Mouse (Mus musculus): Measurements from ENCODE around the gene Rbfox2. TPM values are rescaled to one million over a fixed set of nuclear protein-coding genes. Genes with fewer than 3 reads are reported as not detected.

Rbfox2 gene
- polyA plus RNA-seq, 1 experiment from 2014 or later, result 67.8 TPM

DNA sequence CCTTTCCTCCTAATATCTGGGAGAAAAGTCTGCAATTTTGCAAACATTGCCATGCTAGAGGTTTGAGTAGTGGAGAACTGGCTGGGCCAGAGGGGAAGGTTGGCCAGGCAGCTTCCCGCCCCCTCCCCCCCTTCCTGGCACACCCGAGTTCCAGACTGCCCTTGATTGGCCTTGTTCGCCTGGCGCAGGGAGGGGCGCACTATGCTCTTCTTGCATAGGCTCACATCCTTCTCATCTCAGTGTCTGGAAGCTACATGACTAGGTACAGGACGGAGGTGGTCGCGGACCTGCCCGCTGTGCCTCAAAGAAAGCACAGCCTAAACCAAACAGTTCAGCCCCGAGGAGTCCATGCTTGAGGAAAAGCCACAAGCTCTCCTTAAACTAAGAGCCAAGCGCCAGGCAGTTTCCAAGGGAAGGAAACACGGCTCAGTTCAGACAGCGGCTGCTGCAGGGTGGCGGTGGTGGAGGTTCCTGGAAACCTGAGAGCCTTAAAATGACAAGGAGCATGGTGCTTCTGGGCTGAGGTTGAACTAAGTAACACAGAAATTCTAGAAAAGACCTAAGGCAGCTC is 226.0 kb downstream of the Rbfox2 start:
- Histone ChIP-seq H3K9me3 (ENCODE audit: control insufficient read depth, low read length) (no peaks in the 10 kb centered on the region), H3K36me3 (ENCODE audit: control insufficient read depth, insufficient read depth, low read length) (peaks cover 84% of the 10 kb centered on the region), H3K27ac (ENCODE audit: low read depth) (no peak overlapping the region), H3K4me2 (ENCODE audit: low read length) (no peak overlapping the region), H3K4me1 (replicated peaks; ENCODE audit: control insufficient read depth, insufficient read depth, low read length) (no peaks in the 10 kb centered on the region), H3K4me3 (ENCODE audit: low read depth, low read length) (no peak overlapping the region), H3K9ac (ENCODE audit: low read length) (no peak overlapping the region), H3K27me3 (replicated peaks; ENCODE audit: control insufficient read depth, insufficient read depth, low read length) (no peaks in the 10 kb centered on the region)
- DNase-seq (ENCODE audit: low spot score) (no peak), ATAC-seq (replicated peaks; ENCODE audit: low FRiP score, low TSS enrichment, low read depth) (no peak; the same call in 1 of the 2 replicates)
- 74% methylated on average over 14 of the region's 14 CpGs for WGBS

DNA sequence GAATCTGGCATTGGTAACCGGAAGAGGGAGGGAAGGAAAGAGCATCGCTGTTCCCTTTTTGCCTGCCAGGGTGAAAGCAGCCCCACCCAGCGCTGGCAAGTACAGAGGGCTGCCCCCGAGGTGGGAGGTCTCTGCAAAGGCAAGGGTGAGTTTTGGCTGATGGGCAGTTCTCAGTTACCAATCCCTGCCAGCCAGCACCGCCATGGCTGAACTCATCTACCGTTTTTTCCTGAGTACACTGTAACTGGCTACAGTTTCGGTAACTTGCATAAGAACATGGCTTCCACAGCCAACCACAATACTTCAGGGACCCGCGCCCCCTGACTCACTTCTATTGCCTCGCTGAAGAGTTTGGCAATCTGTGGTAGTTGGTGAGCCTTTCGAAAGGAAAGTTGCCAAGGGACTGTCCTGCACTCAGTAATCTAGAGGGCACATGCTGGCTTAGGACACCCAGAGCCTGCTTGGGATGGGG is 226.9 kb downstream of the Rbfox2 start:
- DNase-seq (ENCODE audit: low spot score), result no peak
- no peak overlapping the region for H3K4me3 ChIP-seq (ENCODE audit: low read depth, low read length)
- no peaks in the 10 kb centered on the region for H3K27me3 ChIP-seq (replicated peaks; ENCODE audit: control insufficient read depth, insufficient read depth, low read length)
- peaks cover 78% of the 10 kb centered on the region for H3K36me3 ChIP-seq (ENCODE audit: control insufficient read depth, insufficient read depth, low read length)
- 77% methylated on average over 11 of the region's 11 CpGs for WGBS
- no peak overlapping the region for H3K27ac ChIP-seq (ENCODE audit: low read depth)
- no peak overlapping the region for H3K9ac ChIP-seq (ENCODE audit: low read length)
- no peaks in the 10 kb centered on the region for H3K4me1 ChIP-seq (replicated peaks; ENCODE audit: control insufficient read depth, insufficient read depth, low read length)
- H3K4me2 ChIP-seq (ENCODE audit: low read length), result no peak overlapping the region
- no peaks in the 10 kb centered on the region for H3K9me3 ChIP-seq (ENCODE audit: control insufficient read depth, low read length)
- no peak for ATAC-seq (replicated peaks; ENCODE audit: low FRiP score, low TSS enrichment, low read depth)

- Histone ChIP-seq H3K9me3 (ENCODE audit: control insufficient read depth, low read length) (no peaks in the 10 kb centered on the region), H3K27me3 (replicated peaks; ENCODE audit: control insufficient read depth, insufficient read depth, low read length) (no peaks in the 10 kb centered on the region), H3K4me1 (replicated peaks; ENCODE audit: control insufficient read depth, insufficient read depth, low read length) (no peaks in the 10 kb centered on the region), H3K36me3 (ENCODE audit: control insufficient read depth, insufficient read depth, low read length) (peaks cover 73% of the 10 kb centered on the region), H3K9ac (ENCODE audit: low read length) (no peak overlapping the region), H3K27ac (ENCODE audit: low read depth) (no peak overlapping the region), H3K4me3 (ENCODE audit: low read depth, low read length) (no peak overlapping the region), H3K4me2 (ENCODE audit: low read length) (no peak overlapping the region)
- 84% methylated on average over 14 of the region's 14 CpGs for WGBS
- DNase-seq (ENCODE audit: low spot score) (no peak), ATAC-seq (replicated peaks; ENCODE audit: low FRiP score, low TSS enrichment, low read depth) (no peak)
These were observed 227.5 kb downstream of the Rbfox2 start for GRCm38 (mm10) chr15:77079256-77079822.

- Histone ChIP-seq H3K27ac (ENCODE audit: low read depth) (no peak overlapping the region), H3K4me1 (replicated peaks; ENCODE audit: control insufficient read depth, insufficient read depth, low read length) (no peaks in the 10 kb centered on the region), H3K4me2 (ENCODE audit: low read length) (no peak overlapping the region), H3K36me3 (ENCODE audit: control insufficient read depth, insufficient read depth, low read length) (peaks cover 67% of the 10 kb centered on the region), H3K9ac (ENCODE audit: low read length) (no peak overlapping the region), H3K27me3 (replicated peaks; ENCODE audit: control insufficient read depth, insufficient read depth, low read length) (no peaks in the 10 kb centered on the region), H3K9me3 (ENCODE audit: control insufficient read depth, low read length) (no peaks in the 10 kb centered on the region), H3K4me3 (ENCODE audit: low read depth, low read length) (no peak overlapping the region)
- WGBS, result 76% methylated on average over 3 of the region's 3 CpGs
- ATAC-seq (replicated peaks; ENCODE audit: low FRiP score, low TSS enrichment, low read depth), result no peak
- no peak for DNase-seq (ENCODE audit: low spot score)
These were observed 228.0 kb downstream of the Rbfox2 start for GRCm38 (mm10) chr15:77078786-77079185.

GRCm38 (mm10) chr15:77077906-77078305 is 228.9 kb downstream of the Rbfox2 start:
- H3K36me3 ChIP-seq (ENCODE audit: control insufficient read depth, insufficient read depth, low read length), result peaks cover 60% of the 10 kb centered on the region
- H3K4me3 ChIP-seq (ENCODE audit: low read depth, low read length), result no peak overlapping the region
- no peak overlapping the region for H3K4me2 ChIP-seq (ENCODE audit: low read length)
- H3K9me3 ChIP-seq (ENCODE audit: control insufficient read depth, low read length), result no peaks in the 10 kb centered on the region
- no peak for DNase-seq (ENCODE audit: low spot score)
- no peak overlapping the region for H3K9ac ChIP-seq (ENCODE audit: low read length)
- no peak for ATAC-seq (replicated peaks; ENCODE audit: low FRiP score, low TSS enrichment, low read depth)
- H3K4me1 ChIP-seq (replicated peaks; ENCODE audit: control insufficient read depth, insufficient read depth, low read length), result no peaks in the 10 kb centered on the region
- WGBS, result 89% methylated on average over 9 of the region's 9 CpGs
- H3K27me3 ChIP-seq (replicated peaks; ENCODE audit: control insufficient read depth, insufficient read depth, low read length), result no peaks in the 10 kb centered on the region
- H3K27ac ChIP-seq (ENCODE audit: low read depth), result no peak overlapping the region

DNA sequence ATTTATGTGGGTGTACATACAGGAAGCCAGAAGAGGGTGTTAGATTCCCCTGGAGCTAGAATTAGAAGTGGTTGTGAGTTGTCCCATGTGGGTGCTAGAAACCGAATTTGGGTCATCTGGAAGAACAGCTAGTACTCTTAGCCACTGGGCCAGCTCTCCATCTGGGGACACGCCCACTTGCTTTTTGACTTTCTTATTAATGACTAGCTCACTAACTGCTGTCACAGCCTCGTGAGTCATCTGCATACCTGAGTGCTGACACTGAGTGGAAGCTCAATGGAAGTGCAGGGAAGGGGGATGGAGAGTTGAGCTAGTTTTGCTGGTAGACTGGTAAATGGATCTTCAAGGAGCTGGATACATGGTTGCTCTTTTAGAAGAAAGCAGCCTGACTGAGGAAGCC is 230.3 kb downstream of the Rbfox2 start:
- Histone ChIP-seq H3K27ac (ENCODE audit: low read depth) (no peak overlapping the region), H3K4me3 (ENCODE audit: low read depth, low read length) (no peak overlapping the region), H3K4me1 (replicated peaks; ENCODE audit: control insufficient read depth, insufficient read depth, low read length) (0 out of 2 replicates have a peak, but pooled peaks cover 8% of the 10 kb centered on the region), H3K36me3 (ENCODE audit: control insufficient read depth, insufficient read depth, low read length) (peaks cover 47% of the 10 kb centered on the region), H3K9ac (ENCODE audit: low read length) (no peak overlapping the region), H3K9me3 (ENCODE audit: control insufficient read depth, low read length) (no peaks in the 10 kb centered on the region), H3K27me3 (replicated peaks; ENCODE audit: control insufficient read depth, insufficient read depth, low read length) (no peaks in the 10 kb centered on the region), H3K4me2 (ENCODE audit: low read length) (no peak overlapping the region)
- ATAC-seq (replicated peaks; ENCODE audit: low FRiP score, low TSS enrichment, low read depth) (no peak), DNase-seq (ENCODE audit: low spot score) (no peak)
- WGBS, result 80% methylated on average over 3 of the region's 3 CpGs

DNA sequence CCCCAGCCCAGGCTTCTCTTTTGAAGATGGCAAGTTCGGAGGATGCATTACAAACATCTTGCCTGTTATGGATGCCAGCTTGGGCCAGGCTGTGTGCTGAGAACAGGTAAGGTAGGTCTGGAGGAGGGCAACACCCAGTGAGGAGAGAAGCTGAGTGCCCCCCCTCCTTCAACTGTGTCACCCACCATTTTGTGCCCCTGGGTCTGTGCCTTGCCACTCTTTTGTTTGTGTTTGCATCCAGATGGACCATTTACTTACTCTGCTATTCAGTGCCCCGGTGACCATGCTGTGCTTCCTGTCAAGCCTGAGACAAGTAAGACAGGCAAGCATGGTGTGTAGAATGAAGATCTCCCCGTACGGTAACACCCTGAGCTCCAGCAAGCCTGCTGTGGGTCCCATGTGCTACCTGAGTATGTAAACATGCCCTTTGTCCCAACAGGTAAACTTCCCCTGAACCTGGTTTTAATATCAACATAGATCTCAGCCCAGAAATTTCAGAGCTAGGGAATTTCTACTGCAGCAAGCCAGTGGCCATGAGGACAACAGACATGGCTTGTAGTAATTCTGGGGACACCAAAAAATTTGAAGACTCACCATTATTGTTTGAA is 234.1 kb downstream of the Rbfox2 start:
- ATAC-seq (replicated peaks; ENCODE audit: low FRiP score, low TSS enrichment, low read depth) (no peak), DNase-seq (ENCODE audit: low spot score) (no peak)
- H3K9me3 ChIP-seq (ENCODE audit: control insufficient read depth, low read length), result no peaks in the 10 kb centered on the region
- no peak overlapping the region; the same call in 1 of the 2 replicates for H3K27ac ChIP-seq (ENCODE audit: low read depth)
- no peak overlapping the region for H3K4me2 ChIP-seq (ENCODE audit: low read length)
- no peaks in the 10 kb centered on the region for H3K27me3 ChIP-seq (replicated peaks; ENCODE audit: control insufficient read depth, insufficient read depth, low read length)
- H3K9ac ChIP-seq (ENCODE audit: low read length), result no peak overlapping the region
- H3K4me1 ChIP-seq (replicated peaks; ENCODE audit: control insufficient read depth, insufficient read depth, low read length), result 0 out of 2 replicates have a peak, but pooled peaks cover 12% of the 10 kb centered on the region
- H3K4me3 ChIP-seq (ENCODE audit: low read depth, low read length), result no peak overlapping the region
- peaks cover 21% of the 10 kb centered on the region for H3K36me3 ChIP-seq (ENCODE audit: control insufficient read depth, insufficient read depth, low read length)
- 68% methylated on average over 4 of the region's 4 CpGs for WGBS

GRCm38 (mm10) chr15:77071501-77071900 is 235.3 kb downstream of the Rbfox2 start:
- Histone ChIP-seq H3K4me3 (ENCODE audit: low read depth, low read length) (no peak overlapping the region), H3K27ac (ENCODE audit: low read depth) (no peak overlapping the region), H3K27me3 (replicated peaks; ENCODE audit: control insufficient read depth, insufficient read depth, low read length) (no peaks in the 10 kb centered on the region), H3K9me3 (ENCODE audit: control insufficient read depth, low read length) (no peaks in the 10 kb centered on the region), H3K4me1 (replicated peaks; ENCODE audit: control insufficient read depth, insufficient read depth, low read length) (0 out of 2 replicates have a peak, but pooled peaks cover 18% of the 10 kb centered on the region), H3K4me2 (ENCODE audit: low read length) (no peak overlapping the region), H3K9ac (ENCODE audit: low read length) (no peak overlapping the region), H3K36me3 (ENCODE audit: control insufficient read depth, insufficient read depth, low read length) (peaks cover 9% of the 10 kb centered on the region)
- DNase-seq (ENCODE audit: low spot score) (no peak), ATAC-seq (replicated peaks; ENCODE audit: low FRiP score, low TSS enrichment, low read depth) (no peak; the same call in 1 of the 2 replicates)
- 23% methylated on average over 10 of the region's 10 CpGs for WGBS
